Mouse (Mus musculus) stomach, embryonic 14.5 days (tissue): ENCODE measurements around the gene Xk. TPM values are rescaled to one million over a fixed set of nuclear protein-coding genes. Genes with fewer than 3 reads are reported as not detected.
"Not testable (repeated sequence)": the region's sequence is repeated elsewhere in the genome, so short reads cannot be mapped to it uniquely, and the experiment has no call there.

Experiments
- ATAC-seq: fragments of 200-750 bp; cut with Nextera tagmentation; 2 replicates; pipeline ENCODE4 v1.8.0; 2017; ENCODE audit warnings: low read depth, moderate TSS enrichment; ENCODE audit not compliant: insufficient number of reproducible peaks, insufficient read depth, low FRiP score
- H3K27ac ChIP-seq: fragments of 300-500 bp; sonication (generic); 2 replicates; pipeline ENCODE4 v1.5.1; 2014; ENCODE audit warnings: mild to moderate bottlenecking, low read length, moderate library complexity, mixed read lengths
- H3K27me3 ChIP-seq: fragments of 300-500 bp; sonication (generic); 2 replicates; pipeline ENCODE4 v1.6.1; 2014; ENCODE audit warnings: low read length, control low read depth, mixed read lengths; ENCODE audit not compliant: control insufficient read depth, insufficient read depth
- H3K36me3 ChIP-seq: fragments of 300-500 bp; sonication (generic); 2 replicates; pipeline ENCODE4 v1.6.1; 2014; ENCODE audit warnings: mild to moderate bottlenecking, control low read depth, low read length, moderate library complexity, mixed read lengths; ENCODE audit not compliant: control insufficient read depth, insufficient read depth
- H3K4me1 ChIP-seq: fragments of 300-500 bp; sonication (generic); 2 replicates; pipeline ENCODE4 v1.6.1; 2014; ENCODE audit warnings: low read length, control low read depth, mixed read lengths; ENCODE audit not compliant: control insufficient read depth, insufficient read depth
- H3K4me2 ChIP-seq: fragments of 300-500 bp; sonication (generic); replicated peaks from 2 replicates; pipeline ENCODE4 v1.6.1; 2014; ENCODE audit warnings: low read depth, low read length, control low read depth
- H3K4me3 ChIP-seq: fragments of 300-500 bp; sonication (generic); 2 replicates; pipeline ENCODE4 v1.5.1; 2014; ENCODE audit warnings: low read depth, low read length, control low read depth
- H3K9ac ChIP-seq: fragments of 300-500 bp; sonication (generic); replicated peaks from 2 replicates; pipeline ENCODE4 v1.6.1; 2014; ENCODE audit warnings: low read depth, mild to moderate bottlenecking, control low read depth, low read length, moderate library complexity, mixed read lengths
- H3K9me3 ChIP-seq: fragments of 300-500 bp; sonication (generic); 2 replicates; pipeline ENCODE4 v1.6.1; 2016; ENCODE audit warnings: low read depth, low read length, control low read depth; ENCODE audit not compliant: control insufficient read depth
- WGBS: fragments of 180-500 bp; shearing (Covaris S2); extraction: QIAGEN DNeasy Blood & Tissue Kit; methylation state at CpG from one replicate; pipeline ENCODE4 v1.1.7; 2014; 5-methylcytosine and 5-hydroxymethylcytosine counted together
- polyA plus RNA-seq: library from polyadenylated mRNA; unstranded; fragments of >200 nt; fragmentation: Nextera tagmentation; extraction: Ambion mirVana; gene quantifications from 2 replicates; pipeline ENCODE4 v1.2.1, GENCODE M21; 2014

Gene Xk
- polyA plus RNA-seq, 1 experiment from 2014 or later: 4.1 TPM

DNA sequence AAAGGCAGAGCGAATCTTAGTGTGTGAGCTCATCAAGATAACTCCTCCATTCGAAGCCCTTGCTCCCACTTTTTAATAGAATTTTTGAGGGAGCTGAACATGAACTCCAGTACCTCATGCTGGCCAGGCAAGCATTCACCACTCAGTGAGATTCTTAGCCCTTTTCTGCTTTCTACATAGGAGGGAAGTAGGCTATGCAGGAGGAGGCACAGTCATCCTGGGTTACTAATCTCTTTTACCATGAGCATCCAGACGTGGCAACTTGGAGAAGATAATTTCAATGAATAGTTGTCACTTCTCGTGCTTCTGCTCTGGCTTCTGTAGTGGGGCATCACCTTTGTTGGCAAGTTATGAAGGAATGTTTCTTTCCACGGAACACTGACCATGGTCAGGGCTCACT, 15.8 kb upstream of the Xk start, which contains the start of gene Gm14862:
Gm14862 (minus strand) TSS at position 134 of the 400 bp plus-strand sequence.
- ATAC-seq: no peak
- Histone ChIP-seq H3K4me2 (no peak within 1 kb of the TSS), H3K27ac (no peak within 1 kb of the TSS), H3K4me1 (no peaks in the 10 kb centered on the region), H3K27me3 (no peaks in the 10 kb centered on the region), H3K4me3 (no peak within 1 kb of the TSS), H3K36me3 (no peaks in the 10 kb centered on the region), H3K9ac (no peak within 1 kb of the TSS), H3K9me3 (no peaks in the 10 kb centered on the region)
- WGBS: 74% methylated on average over 5 of the region's 5 CpGs

- H3K27me3 ChIP-seq: no peaks in the 10 kb centered on the region
- WGBS: 81% methylated on average over 7 of the region's 7 CpGs
- H3K9ac ChIP-seq: no peak overlapping the region
- no peaks in the 10 kb centered on the region for H3K36me3 ChIP-seq
- H3K27ac ChIP-seq: no peak overlapping the region
- H3K4me3 ChIP-seq: no peak overlapping the region
- no peak overlapping the region for H3K4me2 ChIP-seq
- no peak for ATAC-seq
- H3K9me3 ChIP-seq: no peaks in the 10 kb centered on the region
- H3K4me1 ChIP-seq: no peaks in the 10 kb centered on the region
These were observed 14.7 kb upstream of the Xk start for GRCm38 (mm10) chrX:9257831-9258230.

- Histone ChIP-seq H3K27ac (no peak overlapping the region), H3K27me3 (no peaks in the 10 kb centered on the region), H3K4me1 (no peaks in the 10 kb centered on the region), H3K9ac (no peak overlapping the region), H3K9me3 (no peaks in the 10 kb centered on the region), H3K36me3 (no peaks in the 10 kb centered on the region), H3K4me3 (no peak overlapping the region), H3K4me2 (no peak overlapping the region)
- WGBS: 77% methylated on average over 1 of the region's 1 CpGs
- ATAC-seq: no peak
These were observed 13.3 kb upstream of the Xk start for GRCm38 (mm10) chrX:9259267-9259666.

DNA sequence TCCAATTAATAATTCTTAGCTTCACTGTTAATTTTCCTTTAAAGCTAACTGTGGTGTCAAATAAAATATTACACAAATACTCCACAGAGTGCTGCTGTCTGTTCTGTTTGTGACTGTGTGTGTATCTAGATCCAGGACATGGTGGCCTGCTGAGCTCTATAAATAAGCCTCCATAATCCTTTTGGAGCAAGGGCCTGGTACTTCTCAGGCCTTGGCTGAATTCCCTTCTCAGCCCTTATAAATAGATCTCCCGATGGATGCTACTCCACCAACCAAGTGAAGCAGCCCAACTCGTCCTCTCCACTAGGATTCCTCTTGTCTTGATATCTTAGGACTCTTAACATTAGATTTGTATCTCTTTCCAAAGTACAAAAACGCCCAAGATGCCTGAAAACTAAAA, 1.4 kb upstream of the Xk start:
- no peak overlapping the region for H3K4me2 ChIP-seq
- ATAC-seq: no peak
- WGBS: 62% methylated on average over 3 of the region's 3 CpGs
- H3K27me3 ChIP-seq: no peaks in the 10 kb centered on the region
- no peak overlapping the region for H3K9ac ChIP-seq
- H3K27ac ChIP-seq: no peak overlapping the region
- no peaks in the 10 kb centered on the region for H3K36me3 ChIP-seq
- no peak overlapping the region for H3K4me3 ChIP-seq
- no peaks in the 10 kb centered on the region for H3K4me1 ChIP-seq
- no peaks in the 10 kb centered on the region for H3K9me3 ChIP-seq

DNA sequence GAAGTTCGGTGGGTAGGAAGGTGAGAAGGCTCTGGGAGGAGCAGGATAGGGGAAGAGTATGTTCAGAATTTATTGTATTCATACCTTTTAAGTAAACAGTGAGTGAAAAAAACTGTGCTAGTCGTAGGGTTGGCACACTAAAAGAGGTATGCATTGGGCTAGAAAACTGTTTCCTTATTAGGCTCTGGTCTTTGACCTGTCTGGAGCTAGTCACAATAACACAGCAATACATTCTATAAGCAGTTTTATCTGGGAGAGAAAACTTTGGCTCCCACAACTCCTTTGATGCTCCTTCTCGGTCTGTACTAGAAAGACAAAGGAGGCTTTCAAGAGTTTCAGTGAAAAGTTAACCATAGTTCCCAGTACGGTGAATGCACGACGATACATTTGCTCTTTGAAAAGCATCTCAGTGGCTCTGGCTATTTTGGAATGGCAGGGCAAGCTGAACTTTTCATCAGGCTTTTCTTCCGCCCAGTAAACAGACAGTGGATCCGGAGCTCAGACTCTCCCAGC, 553 bp upstream of the Xk start:
- 24% methylated on average over 8 of the region's 8 CpGs for WGBS
- Histone ChIP-seq H3K27me3 (no peaks in the 10 kb centered on the region), H3K27ac (no peak overlapping the region), H3K9me3 (no peaks in the 10 kb centered on the region), H3K4me3 (peak overlapping the region; percentile 44), H3K36me3 (no peaks in the 10 kb centered on the region), H3K4me1 (no peaks in the 10 kb centered on the region), H3K9ac (no peak overlapping the region; the same call in 1 of the 2 replicates), H3K4me2 (peak overlapping the region; percentile 39)
- ATAC-seq: no peak; the same call in 1 of the 2 replicates

DNA sequence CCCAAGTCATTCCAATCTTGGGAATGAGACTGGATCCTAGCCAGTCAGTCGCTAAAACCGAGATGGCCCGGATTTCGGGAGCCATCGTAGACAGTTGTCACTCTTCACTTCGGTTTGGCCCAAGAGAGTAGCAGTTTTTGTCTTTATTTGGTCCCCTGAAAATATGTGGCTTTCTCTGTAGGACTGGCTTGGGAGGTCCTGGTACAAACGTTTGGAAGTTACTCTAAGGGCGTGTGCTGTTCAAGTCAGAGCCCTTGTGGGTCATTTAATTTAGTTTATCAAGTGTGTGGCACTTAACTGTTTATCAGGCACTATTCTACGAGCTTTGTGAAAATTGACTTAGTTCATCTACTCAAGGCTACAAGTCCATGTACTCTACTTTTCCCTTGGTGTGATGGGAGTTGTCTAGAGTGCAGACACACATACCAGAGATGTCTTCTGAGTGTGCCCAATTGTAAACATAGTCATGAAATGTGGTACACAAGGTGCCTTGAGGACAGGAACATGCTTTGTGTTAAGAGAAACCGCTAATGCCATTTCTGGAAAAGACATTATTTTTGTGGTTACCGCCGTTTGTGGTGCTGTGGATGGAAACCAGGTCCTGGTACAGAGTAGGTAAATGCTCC, 934 bp downstream of the Xk start:
- H3K9ac ChIP-seq: no peak overlapping the region
- WGBS: 68% methylated on average over 12 of the region's 12 CpGs
- H3K27me3 ChIP-seq: no peaks in the 10 kb centered on the region
- H3K27ac ChIP-seq: no peak overlapping the region
- H3K9me3 ChIP-seq: no peaks in the 10 kb centered on the region
- H3K4me1 ChIP-seq: no peaks in the 10 kb centered on the region
- peak overlapping the region; percentile 39 for H3K4me2 ChIP-seq
- peak overlapping the region; percentile 44; the same call in 1 of the 2 replicates for H3K4me3 ChIP-seq
- no peaks in the 10 kb centered on the region for H3K36me3 ChIP-seq
- no peak for ATAC-seq

GRCm38 (mm10) chrX:9274321-9274720, 1.8 kb downstream of the Xk start:
- H3K27me3 ChIP-seq: no peaks in the 10 kb centered on the region
- H3K4me3 ChIP-seq: no peak overlapping the region
- H3K9me3 ChIP-seq: no peaks in the 10 kb centered on the region
- no peaks in the 10 kb centered on the region for H3K4me1 ChIP-seq
- no peak for ATAC-seq
- WGBS: 74% methylated on average over 8 of the region's 8 CpGs
- H3K4me2 ChIP-seq: no peak overlapping the region
- no peaks in the 10 kb centered on the region for H3K36me3 ChIP-seq
- H3K27ac ChIP-seq: no peak overlapping the region
- no peak overlapping the region for H3K9ac ChIP-seq

DNA sequence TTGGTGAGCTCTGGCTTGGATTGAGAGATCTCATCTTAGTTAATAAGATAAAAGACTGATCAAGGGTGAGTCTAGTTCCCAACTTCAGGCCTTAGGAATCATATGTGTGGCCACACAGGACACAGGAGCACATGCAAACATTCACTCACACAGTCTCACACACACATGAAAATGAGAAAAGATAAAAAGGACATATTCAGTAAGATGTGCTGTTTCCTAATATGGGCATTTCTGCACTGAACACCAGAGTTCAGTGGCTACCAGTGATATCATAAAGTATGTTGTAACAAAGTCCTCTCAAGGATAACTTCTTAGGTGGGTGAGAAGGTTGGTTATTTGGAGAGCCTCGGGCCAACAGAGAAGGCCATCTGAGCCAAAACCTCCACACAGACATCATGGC, 10.9 kb downstream of the Xk start, which contains the start of gene H2al1m:
H2al1m (plus strand) TSS at position 301 of the 400 bp plus-strand sequence.
- H3K9me3 ChIP-seq, H3K4me3 ChIP-seq, H3K4me1 ChIP-seq, H3K36me3 ChIP-seq, H3K9ac ChIP-seq, H3K27me3 ChIP-seq, H3K27ac ChIP-seq, H3K4me2 ChIP-seq, ATAC-seq: not testable (repeated sequence)
- WGBS: no CpG with 5 or more reads among the region's 1 CpGs
